Mouse (Mus musculus): ENCODE results near the gene Tmem238. TPM values are rescaled to one million over a fixed set of nuclear protein-coding genes. Genes with fewer than 3 reads are reported as not detected.
A peak's percentile ranks its signal among the peaks of the same experiment; 100 is the strongest.

Gene Tmem238
- total RNA-seq, 2 experiments from 2014 or later, result 7.1 to 9.0 TPM

DNA sequence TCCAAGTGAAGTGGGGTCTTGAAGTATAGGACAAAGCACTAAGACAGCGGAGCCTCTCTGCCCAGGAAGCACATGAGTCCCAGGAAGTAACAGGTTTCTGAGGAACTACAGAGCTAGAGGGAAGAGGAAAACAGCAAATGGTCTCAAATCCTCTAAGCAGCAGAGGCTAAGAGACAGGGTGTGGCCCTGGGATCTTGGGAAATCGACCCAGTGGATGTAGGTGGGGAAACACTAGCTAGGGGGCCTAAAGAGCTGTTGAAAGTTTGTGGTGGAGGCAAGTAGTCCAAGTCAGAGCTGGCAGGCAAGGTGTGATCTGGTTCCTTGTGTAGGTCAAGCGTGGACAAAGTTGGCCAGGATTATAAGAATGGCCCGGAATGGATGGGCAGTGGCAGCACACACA, 41.1 kb downstream of the Tmem238 start:
- DNase-seq (ENCODE audit: low spot score in 2 of 2), result no peak

DNA sequence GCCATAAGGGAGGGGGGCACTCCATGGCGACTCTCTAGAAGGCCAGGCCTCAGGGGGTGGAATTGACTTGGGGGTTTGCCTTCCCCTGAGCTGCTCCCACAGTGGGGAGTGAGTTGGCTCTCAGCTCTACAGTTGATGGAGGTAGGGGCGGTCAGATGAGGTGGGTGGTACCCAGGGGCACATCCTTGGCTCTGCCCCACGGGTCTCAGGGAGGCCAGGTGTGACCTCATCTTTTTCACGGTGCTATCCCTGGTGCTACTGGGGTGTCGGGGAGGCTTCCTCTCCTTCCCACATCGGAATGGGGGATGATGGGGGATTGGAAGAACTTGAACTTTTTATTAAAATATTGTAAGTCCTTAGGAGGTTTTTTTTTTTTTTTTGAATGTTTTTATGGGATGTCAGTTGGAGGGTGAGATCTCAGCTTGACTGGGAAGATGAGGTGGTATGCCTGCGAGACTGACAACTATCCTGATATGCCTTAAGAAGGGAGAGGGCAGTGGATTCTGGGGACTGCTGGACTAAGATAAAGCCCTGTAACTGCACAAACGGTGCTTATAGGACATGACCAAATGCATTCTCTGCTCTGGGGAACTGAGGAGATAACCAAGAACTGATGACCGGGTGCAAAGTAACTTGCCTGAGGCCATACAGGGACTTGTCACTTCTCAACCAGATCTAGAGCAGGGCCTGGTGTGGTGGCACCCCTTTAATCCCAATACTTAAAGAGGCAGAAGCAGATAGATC, 42.1 kb downstream of the Tmem238 start:
- DNase-seq (ENCODE audit: low spot score in 2 of 2), result no peak

DNA sequence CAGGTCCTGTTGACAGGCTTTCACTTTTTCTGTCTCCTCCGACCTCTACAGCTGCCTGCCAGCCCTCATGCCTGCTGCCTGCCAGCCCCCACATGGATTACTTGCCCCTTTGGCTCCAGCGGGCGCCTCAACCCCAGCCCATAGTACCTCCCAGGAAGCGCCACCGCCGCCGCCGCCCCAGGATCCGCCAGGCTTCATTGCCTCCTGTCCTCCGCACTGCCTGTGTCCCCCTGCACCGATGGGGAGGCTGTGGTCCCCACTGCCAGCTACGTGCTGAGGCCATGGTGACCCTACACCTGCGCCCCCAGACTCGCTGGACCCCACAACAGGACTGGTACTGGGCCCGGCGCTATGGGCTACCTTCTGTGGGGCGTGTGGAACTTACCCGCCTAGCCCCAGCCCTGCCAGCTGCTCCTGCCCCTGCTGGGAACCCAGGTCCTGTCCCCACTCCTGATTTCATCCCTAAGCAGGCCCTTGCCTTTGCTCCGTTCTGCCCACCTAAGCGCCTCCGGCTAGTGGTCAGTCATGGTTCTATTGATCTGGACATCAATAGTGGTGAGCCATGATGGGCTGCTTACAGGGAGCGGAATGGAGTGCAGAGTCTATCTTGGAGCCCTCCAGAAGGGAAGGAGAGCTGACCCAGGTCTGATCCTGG, 43.0 kb downstream of the Tmem238 start:
- DNase-seq (ENCODE audit: low spot score in 2 of 2), result no peak

DNA sequence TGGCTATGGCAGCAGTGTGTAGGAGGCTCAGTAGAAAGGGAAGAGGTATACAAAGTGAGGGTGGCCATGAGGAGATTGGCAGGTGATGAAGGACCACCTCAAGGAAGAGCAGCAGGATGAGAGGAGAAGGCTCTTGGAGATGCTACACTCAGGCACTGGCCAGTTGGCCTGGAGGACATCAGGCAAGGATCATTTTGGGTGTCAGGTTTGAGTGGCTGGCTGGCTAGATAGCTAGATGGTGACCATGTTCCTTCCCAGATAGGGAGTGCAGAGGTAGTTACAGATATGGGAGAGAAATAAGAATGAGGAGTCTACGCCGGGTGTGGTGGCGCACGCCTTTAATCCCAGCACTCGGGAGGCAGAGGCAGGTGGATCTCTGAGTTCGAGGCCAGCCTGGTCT, 44.6 kb downstream of the Tmem238 start:
- no peak for DNase-seq (ENCODE audit: low spot score in 2 of 2)

DNA sequence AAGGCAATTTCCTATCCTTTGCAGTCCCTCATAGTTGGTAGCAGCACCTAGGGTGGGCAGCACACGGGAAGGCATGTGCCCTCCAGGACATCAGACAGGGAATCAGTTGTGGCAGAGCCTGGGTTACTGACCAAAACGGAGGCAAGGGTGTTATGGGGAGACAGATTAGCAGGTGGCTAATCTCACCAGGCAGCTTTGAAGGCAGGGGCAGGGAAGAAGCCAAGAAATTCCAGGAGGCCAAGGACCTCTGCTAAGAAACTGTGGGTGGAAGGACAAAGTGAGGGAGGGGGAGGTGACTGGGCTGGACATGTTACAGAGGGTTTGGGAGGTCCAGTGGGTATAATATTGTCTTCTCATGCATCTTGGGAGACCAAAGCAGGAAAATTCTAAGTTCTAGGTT, 46.1 kb downstream of the Tmem238 start:
- DNase-seq (ENCODE audit: low spot score in 2 of 2), result no peak

DNA sequence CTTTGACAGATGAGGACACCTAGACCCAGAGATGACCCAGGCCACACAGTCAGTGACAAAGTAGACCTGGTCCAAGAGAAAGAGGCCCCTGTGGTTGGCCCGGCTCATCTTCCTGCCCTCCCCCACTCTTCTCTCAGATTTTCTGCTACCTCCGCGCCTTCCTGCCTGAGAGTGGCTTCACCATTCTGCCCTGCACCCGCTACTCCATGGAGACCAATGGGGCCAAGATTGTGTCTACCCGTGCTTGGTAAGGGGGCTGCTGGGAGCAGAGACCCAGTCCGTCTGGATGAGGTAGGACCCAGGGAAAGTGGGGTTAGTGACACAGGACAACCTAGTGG, 47.0 kb downstream of the Tmem238 start:
- DNase-seq (ENCODE audit: low spot score in 2 of 2), result no peak

DNA sequence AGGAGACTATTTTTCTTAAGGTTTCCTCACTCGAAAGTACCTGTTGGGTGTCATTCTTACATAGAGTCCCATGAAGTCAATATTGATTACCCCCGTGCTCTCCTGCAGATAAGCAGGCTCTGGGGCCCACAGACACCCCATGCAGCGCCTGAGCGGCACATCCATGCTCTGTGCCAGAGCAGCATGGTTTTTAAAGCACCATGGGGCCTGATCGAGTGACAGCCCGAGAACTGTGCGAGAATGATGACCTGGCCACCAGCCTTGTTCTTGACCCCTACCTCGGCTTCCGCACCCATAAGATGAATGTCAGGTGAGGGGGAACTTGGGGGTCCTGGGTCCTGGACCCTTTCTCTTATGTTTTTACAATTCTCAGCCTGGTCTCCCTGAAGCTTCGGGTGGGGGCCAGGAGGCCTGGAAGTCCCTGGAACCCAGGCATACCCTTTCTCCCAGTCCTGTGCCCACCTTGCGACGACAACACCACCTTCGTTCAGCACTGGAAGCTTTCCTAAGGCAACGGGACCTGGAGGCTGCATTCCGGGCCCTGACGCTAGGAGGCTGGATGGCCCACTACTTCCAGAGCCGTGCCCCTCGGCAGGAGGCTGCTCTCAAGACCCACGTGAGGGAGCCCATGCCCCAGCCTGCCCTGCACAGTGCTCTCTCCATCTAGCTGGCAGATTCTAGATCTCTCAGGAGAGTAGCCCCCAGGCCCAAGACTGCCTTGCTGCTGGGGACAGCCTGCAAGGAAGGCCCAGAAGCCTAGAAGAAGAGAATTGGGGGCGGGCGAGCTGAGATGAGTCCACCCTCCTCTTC, 47.6 kb downstream of the Tmem238 start:
- DNase-seq (ENCODE audit: low spot score in 2 of 2), result no peak

DNA sequence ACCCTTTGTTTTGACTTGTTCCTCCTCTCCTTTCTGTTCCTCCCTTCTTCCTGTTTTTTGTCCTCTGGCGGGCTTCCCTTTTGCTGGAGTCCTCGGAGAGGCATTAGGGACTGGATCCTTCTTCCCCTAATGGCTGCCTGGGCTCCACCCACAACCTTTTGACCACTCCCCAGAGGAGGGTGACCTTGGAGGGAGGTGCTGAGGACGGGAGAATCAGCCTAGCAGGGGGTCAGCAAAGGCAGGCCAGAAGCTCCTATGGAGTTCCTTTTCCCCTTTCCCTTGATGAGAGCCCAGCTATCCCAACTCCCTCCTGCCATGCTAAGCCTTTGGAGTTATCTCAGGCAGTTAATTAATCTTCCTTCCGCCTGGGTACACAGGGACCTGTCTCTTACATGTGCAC, 48.3 kb downstream of the Tmem238 start:
- peak in 1 of 2 experiments; percentile 44 for DNase-seq (ENCODE audit: low spot score in 2 of 2)

DNA sequence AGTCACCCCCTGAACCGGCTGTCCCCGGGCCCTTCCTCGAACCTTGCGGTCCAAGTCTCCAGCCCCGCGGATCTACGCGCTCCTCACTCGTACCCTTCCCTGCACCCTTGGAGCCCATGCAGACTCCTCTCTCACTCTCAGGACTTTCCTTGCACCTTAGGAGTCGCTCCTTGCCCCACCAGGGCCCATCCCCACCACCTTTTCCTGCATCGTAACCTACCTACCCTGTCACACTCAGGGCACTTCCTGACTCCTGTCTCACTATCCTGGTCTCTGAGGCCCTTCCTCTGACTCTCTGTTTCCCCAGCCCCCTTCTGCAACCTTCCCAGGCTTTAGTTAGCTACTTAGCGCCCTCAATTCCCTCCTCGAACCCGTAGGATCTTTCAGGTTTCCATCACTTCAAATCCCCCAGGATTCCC, 49.1 kb downstream of the Tmem238 start:
- DNase-seq (ENCODE audit: low spot score in 2 of 2), result no peak

DNA sequence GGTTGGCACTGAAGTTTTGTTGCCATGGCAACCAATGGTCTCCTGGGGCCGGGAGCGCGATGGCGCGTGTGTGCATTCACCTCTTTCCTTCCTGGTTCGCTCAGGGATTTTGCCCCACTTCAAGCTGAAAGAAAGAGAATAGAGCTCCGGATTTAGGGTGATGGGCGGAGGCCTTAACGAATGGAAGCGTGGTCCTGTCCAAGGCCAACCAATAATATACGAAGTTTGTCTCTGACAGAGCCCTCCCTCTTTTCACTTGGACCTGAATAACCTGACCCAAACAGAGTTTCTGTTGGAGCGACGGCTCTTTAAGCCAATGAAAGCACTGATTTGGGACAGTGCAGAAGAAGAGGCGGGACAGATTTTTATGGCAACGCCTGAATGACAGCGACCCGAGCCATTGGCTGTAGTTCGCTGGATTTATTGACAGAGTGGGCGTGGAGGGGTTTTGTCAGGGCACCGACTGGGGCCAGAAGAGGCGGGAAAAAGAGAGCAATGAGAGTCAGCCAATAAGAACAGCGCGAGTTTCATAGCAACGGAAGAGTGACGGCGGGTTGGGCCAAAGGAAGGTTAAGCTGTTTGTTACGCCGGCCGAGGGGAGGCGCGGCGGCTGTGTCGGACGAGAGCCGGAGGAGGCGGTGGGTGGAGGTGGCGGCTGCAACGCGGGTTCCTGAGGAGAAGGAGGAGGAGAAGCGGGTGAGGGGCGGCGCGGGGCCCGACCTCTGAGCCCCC, 49.7 kb downstream of the Tmem238 start, which contains the start of gene Kmt5c:
Gene Kmt5c (plus strand): TSS at position 572 of the 732 bp plus-strand sequence.
- DNase-seq (ENCODE audit: low spot score in 2 of 2), result peak; percentile 87 to 88

DNA sequence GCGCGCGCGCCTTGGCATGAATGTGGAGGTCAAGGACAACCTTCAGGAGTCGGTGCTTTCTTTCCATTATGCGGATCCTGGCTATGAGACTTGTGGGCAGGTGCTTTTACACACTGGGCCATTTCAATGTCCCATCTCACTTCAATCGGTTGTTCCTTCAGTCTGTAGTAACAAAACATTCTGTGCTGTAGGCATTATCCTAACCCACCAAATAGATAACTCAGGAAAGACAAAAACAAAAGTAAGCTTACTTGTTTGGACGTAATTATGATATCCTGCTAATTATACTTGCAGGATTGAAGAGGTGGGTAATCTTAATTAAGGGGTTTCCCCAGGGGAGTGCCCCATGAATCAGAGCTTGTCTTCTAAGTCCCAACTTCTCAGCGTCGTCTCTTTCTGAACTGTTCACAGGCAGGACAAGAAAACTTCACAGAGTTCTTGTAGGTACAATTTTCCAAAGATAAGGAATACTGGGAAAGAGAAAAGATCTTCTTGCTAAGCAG, 50.4 kb downstream of the Tmem238 start:
- no peak for DNase-seq (ENCODE audit: low spot score in 2 of 2)

Other genes starting within 250 kb of the Tmem238 start
- 10 to 100 TPM; 16.8 to 18.2 TPM for gene Syt5, start 242.1 kb downstream of the Tmem238 start, total RNA-seq (2021)
- under 1 TPM in 1 of 2 experiments, not detected in 1; 0.23 TPM for gene Ptprh, start 185.6 kb downstream of the Tmem238 start, total RNA-seq (2021)
- gene Tmem86b, start 158.2 kb downstream of the Tmem238 start, total RNA-seq (2021), result 10 to 100 TPM; 12.8 to 16.6 TPM
- gene Ppp6r1, start 130.6 kb downstream of the Tmem238 start, total RNA-seq (2021), result 100 to 1,000 TPM in 1 of 2 experiments, 10 to 100 TPM in 1; 98.4 to 103 TPM
- 10 to 100 TPM; 41.3 to 43.6 TPM for gene Hspbp1, start 104.6 kb downstream of the Tmem238 start, total RNA-seq (2021)
- 10 to 100 TPM; 14.4 to 17.0 TPM for gene Brsk1, start 99.1 kb downstream of the Tmem238 start, total RNA-seq (2021)
- gene Tmem150b, start 64.4 kb downstream of the Tmem238 start, total RNA-seq (2021), result under 1 TPM; 0.11 to 0.25 TPM
- 10 to 100 TPM; 89.8 to 94.8 TPM for gene Kmt5c, start 49.5 kb downstream of the Tmem238 start, total RNA-seq (2021)
- 10 to 100 TPM; 36.6 to 40.4 TPM for gene Cox6b2, start 36.6 kb downstream of the Tmem238 start, total RNA-seq (2021)
- not detected for gene Fam71e2, start 18.4 kb downstream of the Tmem238 start, total RNA-seq (2021)
- gene Il11, start 6.8 kb downstream of the Tmem238 start, total RNA-seq (2021), result under 1 TPM; 0.14 to 0.31 TPM
- gene Tmem190, start 6.7 kb downstream of the Tmem238 start, total RNA-seq (2021), result not detected
- 1,000 to 10,000 TPM; 1,263 to 1,302 TPM for gene Rpl28, start 3.2 kb upstream of the Tmem238 start, total RNA-seq (2021)
- gene Ube2s, start 22.9 kb upstream of the Tmem238 start, total RNA-seq (2021), result 100 to 1,000 TPM; 140 to 156 TPM
- 1 to 10 TPM; 4.4 to 6.1 TPM for gene Shisa7, start 55.0 kb upstream of the Tmem238 start, total RNA-seq (2021)
- gene Isoc2b, start 80.6 kb upstream of the Tmem238 start, total RNA-seq (2021), result 10 to 100 TPM; 11.6 to 16.4 TPM
- 10 to 100 TPM; 22.6 to 22.8 TPM for gene Isoc2a, start 87.5 kb upstream of the Tmem238 start, total RNA-seq (2021)
- gene Gm36210, start 116.9 kb upstream of the Tmem238 start, total RNA-seq (2021), result under 1 TPM in 1 of 2 experiments, not detected in 1; 0.39 TPM
- gene Zfp628, start 125.6 kb upstream of the Tmem238 start, total RNA-seq (2021), result 10 to 100 TPM; 24.4 to 26.9 TPM
- 10 to 100 TPM in 1 of 2 experiments, 1 to 10 TPM in 1; 9.9 to 10.1 TPM for gene Nat14, start 132.4 kb upstream of the Tmem238 start, total RNA-seq (2021)
- 10 to 100 TPM; 11.8 to 12.1 TPM for gene Ssc5d, start 136.1 kb upstream of the Tmem238 start, total RNA-seq (2021)
- gene Sbk2, start 174.8 kb upstream of the Tmem238 start, total RNA-seq (2021), result under 1 TPM; 0.50 to 0.90 TPM
- gene Sbk3, start 181.5 kb upstream of the Tmem238 start, total RNA-seq (2021), result under 1 TPM; 0.20 to 0.28 TPM
- gene Zfp579, start 206.5 kb upstream of the Tmem238 start, total RNA-seq (2021), result 10 to 100 TPM; 34.1 to 35.2 TPM
- gene Zfp524, start 224.8 kb upstream of the Tmem238 start, total RNA-seq (2021), result 10 to 100 TPM; 10.6 to 11.1 TPM
- gene Fiz1, start 225.0 kb upstream of the Tmem238 start, total RNA-seq (2021), result 10 to 100 TPM; 39.6 to 40.5 TPM
- not detected for gene Gm44973, start 225.8 kb upstream of the Tmem238 start, total RNA-seq (2021)
- 10 to 100 TPM; 40.1 to 41.8 TPM for gene Zfp865, start 230.7 kb upstream of the Tmem238 start, total RNA-seq (2021)
- gene Ccdc106, start 230.9 kb upstream of the Tmem238 start, total RNA-seq (2021), result 1 to 10 TPM; 2.7 to 4.4 TPM
- gene 4632433K11Rik, start 244.5 kb upstream of the Tmem238 start, total RNA-seq (2021), result not detected
- 1 to 10 TPM; 7.0 to 7.1 TPM for gene Zfp784, start 248.8 kb upstream of the Tmem238 start, total RNA-seq (2021)